Mouse (Mus musculus) lung, postnatal 0 days (tissue): ENCODE measurements around the gene Gm10668.
"Not testable (repeated sequence)": the region's sequence is repeated elsewhere in the genome, so short reads cannot be mapped to it uniquely, and the experiment has no call there.

ENCODE experiments used
- CTCF ChIP-seq: IDR thresholded peaks from 2 replicates; pipeline ENCODE4 v1.5.1; 2016; ENCODE audit warnings: antibody characterized with exemption, mild to moderate bottlenecking
- EP300 ChIP-seq: IDR thresholded peaks from 2 replicates; pipeline ENCODE4 v1.6.1; 2016; ENCODE audit warnings: antibody characterized with exemption, mild to moderate bottlenecking, control low read depth

GRCm38 (mm10) chr7:20703116-20703515 is 27.3 kb downstream of the Gm10668 start, which contains the start of gene Vmn1r111:
- TF ChIP-seq CTCF, EP300: not testable (repeated sequence)
